Mouse (Mus musculus): ENCODE data around the gene Glrx.
"Not testable (repeated sequence)": the region's sequence is repeated elsewhere in the genome, so short reads cannot be mapped to it uniquely, and the experiment has no call there.

Glrx gene

DNA sequence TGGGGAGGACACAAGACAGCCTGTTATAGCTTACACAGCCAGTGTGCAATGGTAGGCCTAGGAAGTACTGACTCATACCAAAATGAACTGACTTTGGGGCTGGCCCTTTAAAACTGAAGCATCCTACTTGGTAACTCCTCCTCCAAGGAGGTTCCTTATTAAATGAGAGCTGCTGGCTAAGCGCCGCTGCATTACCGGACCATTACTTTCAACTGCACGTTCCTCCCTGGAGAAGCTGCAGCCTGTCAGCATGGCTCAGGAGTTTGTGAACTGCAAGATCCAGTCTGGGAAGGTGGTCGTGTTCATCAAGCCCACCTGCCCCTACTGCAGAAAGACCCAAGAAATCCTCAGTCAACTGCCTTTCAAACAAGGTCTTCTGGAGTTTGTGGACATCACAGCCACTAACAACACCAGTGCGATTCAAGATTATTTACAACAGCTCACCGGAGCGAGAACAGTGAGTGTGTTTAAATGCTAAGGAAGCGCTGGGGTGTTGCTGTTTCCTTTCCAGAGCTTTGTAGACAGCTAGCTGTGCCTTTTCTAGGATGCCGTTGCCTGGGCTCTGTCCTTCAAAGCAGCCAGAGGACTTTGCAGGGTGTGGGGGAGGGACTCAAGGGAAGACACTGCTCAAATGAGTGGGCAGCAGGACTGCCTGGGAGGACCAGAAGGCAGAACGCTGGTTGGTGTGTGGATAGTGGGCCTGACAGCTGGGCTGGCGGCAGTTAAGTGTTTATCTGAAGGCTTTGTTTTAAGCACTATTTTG, at the start of gene Glrx:
Gene Glrx (plus strand): TSS at position 150 of the 763 bp plus-strand sequence.
- peak; percentile 83 for DNase-seq

DNA sequence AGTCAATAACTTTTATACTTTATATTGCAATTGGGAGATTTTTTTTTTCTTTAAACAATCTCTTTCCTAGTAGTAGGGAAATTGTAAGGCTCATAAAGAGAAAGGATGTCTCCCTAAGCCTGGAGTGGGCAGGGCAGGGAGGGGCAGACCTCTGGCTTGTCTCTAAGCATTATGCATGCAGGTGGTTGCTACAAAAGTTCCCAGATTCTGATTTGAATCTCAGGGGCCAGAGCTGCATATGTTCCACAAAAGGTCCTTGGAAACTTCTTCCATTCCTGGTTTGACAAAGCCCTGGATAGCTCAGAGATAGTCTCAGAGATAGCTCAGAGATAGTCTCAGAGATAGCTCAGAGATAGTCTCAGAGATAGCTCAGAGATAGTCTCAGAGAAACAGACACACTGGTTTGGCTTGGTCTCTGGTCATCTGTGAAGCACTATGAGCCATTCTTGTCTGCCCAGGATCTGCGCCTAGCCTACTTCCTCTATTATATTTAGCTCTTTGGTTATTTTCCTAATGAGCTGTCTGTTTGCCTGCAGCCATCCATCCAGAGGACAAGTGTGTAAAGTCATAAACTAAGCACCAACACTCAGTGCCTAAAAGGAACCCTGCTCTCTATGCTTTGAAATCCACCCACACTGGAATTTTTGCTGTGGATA, 49.0 kb upstream of the Glrx start:
- no peak for DNase-seq

DNA sequence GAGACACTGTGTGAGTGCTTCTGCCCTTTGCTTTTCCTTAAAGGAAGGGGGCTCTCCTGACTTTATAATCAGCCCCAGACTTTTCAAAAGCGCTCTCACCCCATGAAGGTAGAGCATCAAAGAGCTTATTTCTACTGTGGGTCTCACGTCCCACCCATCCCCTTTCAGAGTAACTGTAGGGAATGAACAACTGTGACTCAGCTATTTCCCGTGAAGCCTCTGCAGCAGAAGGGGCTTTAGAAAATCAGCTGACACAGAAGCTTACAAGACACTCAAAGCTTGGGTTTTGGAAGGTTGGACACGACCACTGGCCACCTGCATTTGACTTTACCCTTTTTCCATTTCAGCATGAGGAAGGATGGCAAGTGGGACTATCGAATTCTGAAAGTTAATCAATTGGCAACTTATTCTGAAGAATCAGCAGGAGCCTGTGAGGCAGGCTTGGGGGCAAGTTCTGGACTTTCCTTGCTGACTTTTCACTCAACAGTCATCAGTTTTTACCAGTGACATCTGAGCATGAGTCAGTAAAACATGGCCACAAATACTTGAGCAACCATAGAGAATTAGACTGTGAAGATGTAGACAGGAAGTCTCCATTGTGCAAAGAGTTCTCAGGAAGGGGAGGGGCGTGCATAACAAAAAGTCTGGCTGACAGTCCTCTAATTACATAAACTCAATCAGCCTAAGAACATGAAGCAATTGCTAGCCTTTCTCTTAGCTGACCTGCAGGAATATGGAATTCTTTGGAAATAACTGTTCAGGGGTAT, 45.6 kb upstream of the Glrx start:
- no peak for DNase-seq

DNA sequence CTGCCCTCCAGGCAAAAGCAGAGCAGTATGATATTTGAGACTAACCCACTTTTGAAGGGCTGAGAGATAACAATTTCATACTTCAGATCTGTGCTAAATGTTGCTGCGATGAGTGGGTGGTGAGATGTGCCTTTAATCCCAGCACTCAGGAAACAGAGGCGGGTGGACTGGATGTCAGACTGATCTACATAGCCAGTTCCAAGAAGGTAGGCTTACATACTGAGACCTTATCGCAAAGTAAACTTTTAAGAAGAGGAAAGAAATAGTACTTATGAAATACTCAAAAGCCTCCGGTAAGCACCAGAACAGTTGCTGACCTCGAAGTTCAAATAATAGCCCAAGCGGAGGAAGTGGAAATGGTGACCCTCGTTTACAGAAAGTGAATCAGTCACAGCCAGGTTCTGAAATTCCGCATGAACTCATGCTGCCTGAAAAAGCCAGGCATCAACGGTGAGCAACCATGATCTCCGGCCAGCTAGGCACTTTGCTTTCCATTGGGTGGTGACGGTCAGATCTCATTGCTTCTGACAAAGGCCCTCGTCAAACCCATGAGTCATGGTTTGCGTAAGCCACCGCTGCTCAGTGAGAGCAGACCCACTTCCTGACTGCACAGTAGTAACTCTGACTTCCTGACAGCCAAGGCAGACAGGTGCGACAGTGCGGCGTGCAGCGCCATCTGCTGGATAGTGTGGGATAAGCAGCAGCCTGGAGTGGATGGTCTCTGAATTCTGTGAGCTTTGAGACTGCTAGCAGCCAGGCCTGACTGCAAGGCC, 42.1 kb upstream of the Glrx start:
- peak; percentile 87 for DNase-seq

DNA sequence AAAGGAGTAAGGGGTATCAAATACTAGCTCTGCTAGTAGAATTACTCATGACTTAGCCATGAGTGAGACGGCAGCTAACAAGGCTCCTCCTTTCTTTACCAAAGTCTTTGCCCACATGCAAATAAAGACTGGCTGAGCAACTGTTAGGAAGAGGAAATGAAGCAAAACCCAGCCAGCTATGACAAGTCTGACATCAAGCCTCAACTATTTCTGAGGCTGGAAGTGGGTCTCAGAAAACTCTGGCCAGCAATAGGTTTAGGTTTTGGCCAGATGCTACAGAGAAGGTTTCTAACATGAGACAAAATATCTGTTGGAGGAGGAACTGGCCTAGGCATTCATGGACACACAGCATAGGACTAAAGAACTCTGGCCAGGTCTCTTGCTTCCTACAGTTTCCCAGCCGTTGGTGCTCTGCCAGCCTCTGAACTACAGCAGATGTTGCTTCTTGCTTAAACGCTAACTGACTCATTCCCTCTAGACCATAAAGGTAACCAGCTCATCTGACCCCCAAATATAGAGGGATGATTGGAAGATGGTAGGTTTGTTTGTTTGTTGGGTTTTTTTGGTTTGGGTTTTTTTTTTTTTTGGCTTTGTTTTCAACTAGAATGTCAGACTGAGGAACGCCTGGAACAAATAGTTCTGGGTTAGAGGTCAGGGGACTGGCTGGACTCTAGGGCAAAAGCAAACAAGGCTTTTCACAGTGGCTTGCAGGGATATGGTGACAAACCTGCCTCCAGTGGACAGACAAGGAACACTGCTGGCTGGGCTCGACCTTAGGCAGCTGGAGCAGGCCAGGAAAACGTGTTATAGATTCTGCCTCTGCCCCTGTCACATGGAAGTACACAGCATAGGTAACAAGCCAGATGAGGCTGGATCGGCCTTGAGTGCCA, 41.0 kb upstream of the Glrx start:
- DNase-seq: no peak

- DNase-seq: no peak
Observed at GRCm38 (mm10) chr13:75799421-75799820, 40.2 kb upstream of the Glrx start.

DNA sequence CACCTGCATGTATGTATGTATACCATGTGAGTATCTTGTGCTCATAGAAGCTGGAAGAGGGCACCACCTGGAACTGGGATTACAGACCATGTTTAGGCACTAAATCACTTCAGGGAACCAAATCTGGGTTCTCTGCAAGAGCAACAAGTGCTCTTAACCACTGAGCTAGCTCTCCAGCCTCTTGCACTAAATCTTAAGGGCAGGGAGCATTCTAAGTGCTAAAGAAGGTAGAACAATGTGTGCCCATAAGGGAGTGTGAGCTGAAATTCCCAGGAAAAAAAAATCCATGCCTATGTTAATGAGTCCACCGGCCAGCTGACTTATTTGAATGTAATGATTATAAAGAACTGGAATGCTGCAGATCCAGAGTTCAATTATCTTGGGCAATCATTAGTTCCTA, 31.7 kb upstream of the Glrx start:
- DNase-seq: no peak

GRCm38 (mm10) chr13:75809957-75810356, 29.7 kb upstream of the Glrx start:
- DNase-seq: no peak

DNA sequence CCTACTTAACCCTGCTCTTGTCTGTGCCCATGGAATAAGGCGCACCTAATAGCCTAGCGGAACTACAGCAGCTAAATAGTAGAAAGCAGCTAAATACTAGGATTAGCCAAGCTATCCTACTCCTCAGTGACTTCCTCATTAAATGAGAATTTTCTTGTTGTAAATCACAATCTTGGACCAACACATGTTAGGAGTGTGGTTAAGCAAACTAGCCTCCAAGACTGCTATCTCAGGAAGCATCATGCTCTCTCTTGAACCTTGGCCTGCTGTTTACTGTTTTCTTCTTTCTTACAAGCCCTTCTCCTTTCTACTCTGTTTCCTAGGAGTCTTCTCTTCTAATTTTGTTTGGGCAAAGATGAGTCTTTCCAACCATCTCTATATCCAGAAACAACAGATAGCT, 22.5 kb upstream of the Glrx start:
- no peak for DNase-seq

- no peak for DNase-seq
Observed at GRCm38 (mm10) chr13:75818486-75818885, 21.2 kb upstream of the Glrx start.

GRCm38 (mm10) chr13:75818945-75819706, 20.5 kb upstream of the Glrx start:
- DNase-seq: no peak

- DNase-seq: no peak
Observed at GRCm38 (mm10) chr13:75819898-75820297, 19.8 kb upstream of the Glrx start.

DNA sequence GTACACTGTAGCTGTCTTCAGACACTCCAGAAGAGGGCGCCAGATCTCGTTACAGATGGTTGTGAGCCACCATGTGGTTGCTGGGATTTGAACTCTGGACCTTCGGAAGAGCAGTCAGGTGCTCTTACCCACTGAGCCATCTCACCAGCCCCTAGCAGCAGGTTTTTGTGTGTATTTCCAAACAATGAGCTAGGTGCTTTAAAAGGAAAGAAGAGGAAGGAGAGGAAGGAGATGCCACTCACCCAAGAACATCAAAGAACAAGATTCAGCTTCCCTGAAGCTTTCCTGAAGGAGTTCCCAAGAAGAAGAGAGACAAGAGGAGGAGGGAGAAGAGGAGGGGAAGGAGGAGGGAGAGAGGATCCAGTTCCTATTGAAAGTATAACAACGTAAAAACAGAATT, 17.3 kb upstream of the Glrx start:
- DNase-seq: not testable (repeated sequence)

DNA sequence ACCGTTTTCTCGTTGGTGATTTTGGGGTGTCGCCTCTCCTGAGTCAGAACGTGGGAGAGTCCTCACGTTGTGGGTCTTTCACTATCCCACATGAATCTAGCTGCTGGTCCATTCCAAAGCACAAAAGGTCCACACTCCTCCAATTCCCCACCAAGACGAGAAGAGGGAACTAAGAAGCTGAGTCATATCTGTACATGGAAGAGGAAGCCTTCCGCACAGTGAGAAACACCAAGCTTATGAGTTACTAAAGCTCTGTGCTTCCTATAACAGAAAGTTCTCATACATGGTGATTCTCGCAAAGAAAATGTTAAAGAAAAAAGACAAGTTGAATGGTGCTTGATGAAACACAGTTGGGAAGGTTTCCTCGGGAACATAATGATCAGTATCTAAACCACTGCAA, 16.5 kb upstream of the Glrx start:
- DNase-seq: no peak

GRCm38 (mm10) chr13:75824611-75825319, 14.9 kb upstream of the Glrx start:
- no peak for DNase-seq

DNA sequence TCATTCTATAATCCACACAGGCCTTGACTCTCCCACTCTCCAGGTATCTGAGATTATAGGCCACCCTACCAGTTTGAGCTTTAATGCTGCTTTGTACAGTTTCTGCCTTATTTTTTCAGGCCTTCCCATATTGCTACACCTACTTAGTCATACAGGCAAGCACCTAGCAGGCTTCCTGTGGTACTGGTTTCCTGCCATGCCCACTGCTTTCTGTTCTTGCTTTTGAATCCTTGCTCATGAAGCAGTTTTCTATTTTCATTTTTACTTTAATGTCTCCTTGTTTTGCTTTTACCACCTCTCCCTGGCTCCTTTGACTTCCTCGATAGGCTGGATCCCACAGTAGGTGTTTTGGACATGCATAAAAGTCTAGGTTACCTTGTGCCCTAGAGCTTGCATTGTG, 14.3 kb upstream of the Glrx start:
- DNase-seq: no peak

GRCm38 (mm10) chr13:75830708-75831107, 9.0 kb upstream of the Glrx start:
- DNase-seq: no peak

DNA sequence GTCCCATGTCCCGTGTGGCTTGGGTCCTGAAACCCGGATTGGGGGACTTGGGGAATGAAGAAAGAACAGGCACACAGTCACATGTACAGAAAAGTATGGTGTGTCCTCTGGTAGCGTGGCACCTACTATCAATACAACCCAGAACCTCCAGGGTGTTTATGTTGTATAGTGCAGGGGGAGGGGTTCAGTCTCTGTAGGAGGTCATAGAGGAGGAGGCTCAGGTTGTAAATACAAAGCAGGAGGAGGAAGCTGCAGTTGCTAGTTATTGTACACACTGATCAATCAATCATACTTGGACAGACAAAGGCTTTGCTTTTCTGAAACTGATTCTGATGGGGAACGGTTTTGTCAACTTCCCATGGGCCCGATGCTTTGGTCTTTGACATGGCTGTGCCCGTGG, 8.0 kb upstream of the Glrx start:
- no peak for DNase-seq

DNA sequence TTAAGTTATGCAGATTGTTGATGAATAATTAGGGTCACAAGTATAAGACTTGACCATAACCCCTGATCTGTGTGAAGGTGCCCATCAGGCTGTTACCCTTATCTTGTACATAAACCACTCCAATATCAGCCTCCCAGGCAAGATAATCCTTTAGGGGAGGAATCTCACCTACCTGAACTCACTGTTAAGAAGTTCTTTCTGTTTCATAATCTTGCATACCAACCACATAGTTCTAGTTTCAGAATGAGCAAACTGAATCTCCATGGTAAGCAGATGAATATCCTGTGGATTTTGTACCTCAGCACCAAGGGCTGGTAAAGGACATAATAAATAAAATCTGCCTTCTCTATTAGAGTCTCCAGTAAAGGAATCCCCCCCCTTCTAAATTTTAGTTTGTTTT, 7.0 kb upstream of the Glrx start:
- DNase-seq: no peak

DNA sequence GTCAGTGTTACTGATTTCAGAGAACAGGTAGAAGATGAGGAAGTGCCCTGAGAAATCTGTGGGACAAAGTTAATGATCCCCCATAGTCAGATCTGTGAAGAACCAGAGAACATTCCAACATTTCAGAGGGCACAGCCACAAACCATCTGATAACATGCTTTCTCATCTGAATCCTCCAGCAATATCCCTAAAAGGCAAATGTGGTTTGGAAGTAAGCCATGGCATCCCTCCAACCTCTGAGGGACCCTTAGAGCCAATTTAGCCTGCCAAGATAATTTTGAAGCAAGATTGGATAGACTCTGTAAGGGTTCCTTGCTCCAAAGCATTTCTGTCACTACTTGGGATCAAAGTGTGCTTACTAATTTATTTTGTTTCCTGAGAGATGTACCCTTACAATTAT, 6.2 kb upstream of the Glrx start:
- DNase-seq: no peak

- DNase-seq: no peak
Observed at GRCm38 (mm10) chr13:75835461-75835860, 4.2 kb upstream of the Glrx start.

All from cerebellum, adult 9-10 months (tissue).